Mouse (Mus musculus): ENCODE results near the gene Padi4. TPM values are rescaled to one million over a fixed set of nuclear protein-coding genes. Genes with fewer than 3 reads are reported as not detected.

Padi4 gene
- under 1 TPM; 0.13 to 0.14 TPM for total RNA-seq (2021)
- long read RNA-seq, experiment 1, partial matches to known transcripts = 0 of 3 reads
- long read RNA-seq, experiment 1, other reads (novel, unspliced or antisense) = 3 of 3 reads
- long read RNA-seq, experiment 2, partial matches to known transcripts = 0 of 1 reads
- long read RNA-seq, experiment 2, other reads (novel, unspliced or antisense) = 1 of 1 reads

DNA sequence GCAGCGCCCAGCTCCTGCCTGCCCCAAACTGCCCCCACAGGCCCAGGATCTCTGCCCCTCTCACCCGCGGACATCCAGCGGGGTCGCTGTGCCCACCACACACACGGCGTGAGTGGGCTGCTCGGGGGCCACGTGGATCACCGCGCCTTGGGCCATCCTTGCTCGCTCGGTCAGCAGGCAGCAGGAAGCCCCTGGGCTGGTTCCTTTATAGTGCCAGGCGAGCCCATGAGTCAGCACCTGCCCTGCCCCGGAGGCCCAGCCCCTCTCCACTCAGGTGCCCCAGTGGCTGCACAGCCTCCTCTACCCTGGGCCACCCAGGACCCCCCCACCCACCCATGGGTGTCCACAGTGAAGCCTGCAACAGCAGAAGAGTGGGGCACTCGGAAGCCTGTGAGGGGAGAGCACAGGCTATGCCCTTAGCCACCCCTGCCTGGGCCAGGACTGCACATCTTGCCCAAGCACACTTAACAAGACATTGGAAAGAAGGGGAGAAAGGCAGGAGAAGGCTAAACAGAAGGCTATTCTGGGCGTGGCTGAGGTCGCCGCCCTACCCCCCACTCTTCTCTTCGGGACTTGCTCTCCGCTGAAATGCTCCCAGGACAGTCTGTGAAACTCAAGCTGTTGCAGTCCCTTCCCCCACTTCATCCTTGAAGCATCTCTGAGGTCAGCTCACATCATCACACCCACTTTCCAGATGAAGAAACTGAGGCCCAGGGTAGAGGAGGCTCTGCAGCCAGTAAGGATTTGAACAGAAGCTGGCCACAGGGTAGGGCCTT, at the start of gene Padi4:
Gene Padi4, minus strand, starts transcription at position 212 of the 776 bp plus-strand sequence.
- intact Hi-C loops (cut with DNase I; ENCODE audit: low total_unique reads) = no loop called here
- no peak for DNase-seq

DNA sequence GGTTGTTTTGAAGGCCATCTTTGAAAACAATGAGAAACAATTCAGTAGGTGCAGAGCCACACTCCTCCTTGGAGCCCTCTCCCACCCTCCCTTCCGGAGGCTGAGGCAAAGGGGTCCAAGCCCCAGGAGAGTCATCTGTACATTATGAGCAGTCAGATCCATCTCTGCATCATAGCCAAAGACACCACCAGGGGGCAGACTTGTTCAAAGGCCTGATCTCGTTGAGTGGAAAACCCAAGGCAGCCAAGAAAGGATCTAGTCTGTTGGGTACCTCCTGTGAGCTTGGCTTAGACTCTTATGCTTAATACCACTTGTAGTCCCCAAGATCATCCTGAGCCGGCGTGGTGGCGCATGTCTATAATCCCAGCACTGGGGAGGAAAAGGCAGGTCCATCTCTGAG, 48.0 kb upstream of the Padi4 start:
- DNase-seq = peak; percentile 63
- intact Hi-C loops (cut with DNase I; ENCODE audit: low total_unique reads) = loop anchor here (5.0 kb wide), 1 partner anchor 80 kb away; no protein-coding TSS in a partner anchor

- intact Hi-C loops (cut with DNase I; ENCODE audit: low total_unique reads) = no loop called here
- no peak for DNase-seq
Observed at GRCm38 (mm10) chr4:140817413-140817812, 43.4 kb upstream of the Padi4 start.

DNA sequence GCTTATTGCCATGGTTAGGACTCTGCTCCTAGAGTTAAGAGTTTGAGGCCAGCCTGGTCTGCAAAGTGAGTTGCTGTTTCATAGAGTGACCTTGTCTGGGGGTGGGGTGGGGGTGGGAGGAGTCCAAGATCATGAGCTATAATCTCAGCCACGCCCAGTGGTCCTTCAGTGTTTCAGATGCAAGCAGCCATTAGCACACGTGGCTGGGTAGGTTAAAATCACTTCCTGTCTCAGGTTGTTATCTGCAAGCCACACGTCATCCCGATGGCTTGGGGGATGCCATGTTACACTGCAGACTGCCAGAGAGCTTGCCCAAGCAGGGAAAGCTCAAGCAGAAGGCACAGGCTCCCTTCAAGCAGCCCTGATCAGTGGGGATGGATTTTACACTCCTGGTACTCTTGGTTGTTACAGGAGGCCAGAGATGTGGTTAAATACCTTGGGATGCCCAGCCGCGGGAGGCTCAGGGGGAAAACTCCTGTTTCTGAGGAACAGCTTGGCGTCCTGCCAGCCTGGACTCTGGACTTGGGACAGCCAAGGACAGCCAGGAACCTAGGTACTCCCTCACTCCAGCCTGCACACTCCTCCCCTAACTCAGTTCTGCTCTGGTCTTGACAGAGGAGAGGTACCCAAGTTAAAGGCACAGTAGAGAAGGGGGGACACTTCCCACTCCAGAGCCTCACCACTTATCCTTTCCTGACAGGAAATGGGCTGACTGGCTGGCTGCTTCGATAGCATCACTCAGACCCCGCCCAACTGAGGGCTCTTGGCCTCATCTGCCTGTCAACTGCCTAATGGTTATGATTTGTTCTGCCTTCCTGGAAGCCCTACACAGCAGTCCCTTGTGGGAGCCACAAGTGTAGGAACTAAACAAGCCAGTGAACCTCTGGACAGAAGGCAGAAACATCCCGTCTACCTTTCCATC, 42.2 kb upstream of the Padi4 start:
- intact Hi-C loops (cut with DNase I; ENCODE audit: low total_unique reads) = no loop called here
- DNase-seq = no peak

- intact Hi-C loops (cut with DNase I; ENCODE audit: low total_unique reads) = no loop called here
- no peak for DNase-seq
Observed at GRCm38 (mm10) chr4:140815496-140815895, 41.5 kb upstream of the Padi4 start.

GRCm38 (mm10) chr4:140814241-140815225, 40.5 kb upstream of the Padi4 start:
- intact Hi-C loops (cut with DNase I; ENCODE audit: low total_unique reads) = no loop called here
- peak; percentile 41 for DNase-seq

GRCm38 (mm10) chr4:140813358-140814185, 39.5 kb upstream of the Padi4 start:
- DNase-seq = no peak
- intact Hi-C loops (cut with DNase I; ENCODE audit: low total_unique reads) = no loop called here

DNA sequence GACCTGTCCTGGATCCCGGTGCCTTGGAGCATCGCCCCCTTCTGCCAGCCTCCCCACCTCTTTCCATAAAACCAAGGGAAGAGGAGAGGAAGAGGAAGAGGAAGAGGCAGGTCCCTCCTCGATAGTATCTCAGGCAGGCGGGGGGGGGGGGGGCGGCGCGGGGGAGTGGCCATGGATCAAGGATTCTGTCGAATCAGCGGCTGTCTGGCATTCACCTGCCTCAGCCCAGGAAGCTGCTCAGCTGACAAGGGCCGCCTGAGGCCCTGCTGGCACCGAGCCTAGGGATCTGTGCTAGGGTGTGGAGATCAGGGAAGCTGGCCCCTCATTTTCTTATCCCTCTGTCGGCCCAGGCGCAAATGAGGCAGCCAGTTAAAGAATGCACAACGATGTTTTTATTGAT, 38.6 kb upstream of the Padi4 start:
- DNase-seq = no peak
- intact Hi-C loops (cut with DNase I; ENCODE audit: low total_unique reads) = no loop called here

- intact Hi-C loops (cut with DNase I; ENCODE audit: low total_unique reads) = no loop called here
Observed at GRCm38 (mm10) chr4:140812191-140812590, 38.2 kb upstream of the Padi4 start.

DNA sequence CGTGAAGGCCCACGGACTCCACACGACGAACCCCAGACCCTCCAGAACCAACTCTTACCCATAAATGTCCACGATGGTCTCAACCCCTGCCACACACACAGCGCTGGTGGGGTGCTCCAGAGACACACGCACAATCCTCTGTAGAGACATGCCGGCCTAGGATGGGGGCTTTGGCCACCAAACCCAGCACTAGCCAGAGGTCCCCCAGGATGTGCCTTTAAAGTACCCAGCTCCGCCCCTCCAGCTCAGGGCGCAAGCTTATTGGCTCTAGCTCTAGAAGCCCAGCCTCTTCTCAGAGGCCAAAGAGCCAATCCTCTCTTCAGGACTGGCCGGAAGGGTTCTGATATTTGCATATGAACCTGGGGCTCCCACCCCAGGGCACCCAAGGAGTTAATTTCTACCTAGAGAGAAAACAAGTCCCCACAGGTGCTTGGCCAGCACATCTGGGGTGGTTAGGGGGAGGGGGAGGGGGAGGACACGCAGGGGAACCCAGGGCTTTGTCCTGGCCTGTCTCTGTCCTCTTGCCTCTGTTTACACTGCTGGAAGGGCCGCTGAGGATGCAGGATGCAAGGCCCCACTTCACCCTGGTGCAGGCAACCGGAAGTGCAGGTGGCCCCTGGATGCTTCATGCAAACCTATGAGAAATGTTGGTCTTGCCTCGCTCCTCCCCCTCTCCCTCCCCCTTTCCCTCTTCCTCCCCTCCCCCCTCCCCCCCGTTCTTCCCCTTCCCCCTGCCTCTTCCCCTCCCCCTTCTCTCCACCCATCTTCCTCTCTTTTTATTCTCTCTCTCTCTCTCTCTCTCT, 36.6 kb upstream of the Padi4 start, which contains the start of gene Padi3:
Gene Padi3, minus strand, starts transcription at position 191 of the 803 bp plus-strand sequence.
- DNase-seq = no peak
- intact Hi-C loops (cut with DNase I; ENCODE audit: low total_unique reads) = no loop called here

More at GRCm38 (mm10) chr4:140812191-140812590, 38.2 kb upstream of the Padi4 start:
- no peak for DNase-seq

DNA sequence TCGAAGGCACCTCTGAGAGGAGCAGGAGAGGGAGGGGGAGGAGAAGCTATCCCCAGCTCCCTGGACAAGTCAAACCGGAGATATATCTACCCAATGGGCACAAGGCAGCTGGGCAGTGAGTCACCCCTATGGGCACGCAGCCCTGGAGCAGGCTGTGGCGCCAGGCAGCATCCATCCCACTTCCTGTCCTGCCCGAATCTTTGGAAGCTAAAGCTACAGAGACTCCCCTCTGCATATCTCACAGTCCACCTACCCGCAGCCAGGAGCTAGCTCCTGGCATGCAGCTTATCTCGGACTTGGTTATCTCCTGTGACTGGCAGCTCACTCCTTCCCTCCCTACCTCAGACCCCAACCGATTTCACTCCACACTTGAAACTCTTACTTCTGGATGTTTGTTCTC, 35.1 kb upstream of the Padi4 start:
- intact Hi-C loops (cut with DNase I; ENCODE audit: low total_unique reads) = no loop called here
- no peak for DNase-seq

- intact Hi-C loops (cut with DNase I; ENCODE audit: low total_unique reads) = no loop called here
- peak; percentile 44 for DNase-seq
Observed at GRCm38 (mm10) chr4:140804601-140805000, 30.6 kb upstream of the Padi4 start.

- DNase-seq = no peak
- intact Hi-C loops (cut with DNase I; ENCODE audit: low total_unique reads) = no loop called here
Observed at GRCm38 (mm10) chr4:140801364-140801763, 27.3 kb upstream of the Padi4 start.

DNA sequence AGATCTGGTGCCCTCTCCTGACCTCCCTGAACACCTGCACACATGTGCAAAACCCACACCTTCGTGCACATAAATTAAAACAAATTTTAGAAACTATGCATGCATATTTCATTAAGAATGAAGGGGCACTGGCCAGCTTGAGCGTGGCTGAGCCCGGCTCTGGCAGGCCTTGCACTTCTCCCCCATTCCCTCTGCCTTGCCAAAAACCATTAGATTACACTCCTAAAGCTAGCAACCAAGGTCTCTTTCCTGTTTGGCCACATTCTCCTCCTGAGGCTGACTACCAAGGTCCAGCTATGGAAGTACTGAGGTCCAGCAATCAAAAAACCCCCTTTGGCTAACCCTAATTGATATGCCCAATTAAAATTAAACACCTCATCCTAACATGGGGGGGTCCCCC, 22.8 kb upstream of the Padi4 start:
- DNase-seq = no peak
- intact Hi-C loops (cut with DNase I; ENCODE audit: low total_unique reads) = no loop called here

GRCm38 (mm10) chr4:140794678-140795077, 20.6 kb upstream of the Padi4 start:
- DNase-seq = no peak
- intact Hi-C loops (cut with DNase I; ENCODE audit: low total_unique reads) = no loop called here

DNA sequence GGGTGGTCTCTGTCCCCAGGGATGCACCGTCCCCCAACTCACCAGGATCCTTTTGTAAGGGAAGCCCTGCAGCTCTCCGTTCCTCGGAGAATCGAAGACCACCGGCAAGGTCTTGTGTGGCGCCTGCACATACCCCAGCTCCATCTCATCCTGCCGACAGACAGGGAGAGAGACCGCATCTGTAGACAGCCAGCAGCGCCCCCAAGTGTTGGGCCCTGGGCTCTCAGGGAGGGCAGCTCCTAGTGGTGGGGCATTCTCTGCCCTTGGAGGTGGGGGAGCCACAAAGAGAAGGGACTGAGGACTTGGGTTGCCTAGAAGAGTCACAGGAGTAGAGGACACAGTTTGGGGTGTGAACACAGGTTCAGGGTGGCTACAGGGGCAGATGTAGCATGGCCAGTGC, 19.8 kb upstream of the Padi4 start:
- intact Hi-C loops (cut with DNase I; ENCODE audit: low total_unique reads) = no loop called here
- DNase-seq = no peak

GRCm38 (mm10) chr4:140792584-140792983, 18.5 kb upstream of the Padi4 start:
- no peak for DNase-seq
- intact Hi-C loops (cut with DNase I; ENCODE audit: low total_unique reads) = no loop called here
